Mouse (Mus musculus) bone marrow macrophage, adult 2 months (primary cell): ENCODE data around the gene Spaca3.

Experiments used
- CTCF ChIP-seq: IDR thresholded peaks from 2 replicates; pipeline ENCODE4 v1.5.1; 2012; ENCODE audit warnings: low read depth, mild to moderate bottlenecking, low read length, moderate library complexity
- POLR2A ChIP-seq: IDR thresholded peaks from 2 replicates; pipeline ENCODE4 v1.6.1; 2012; ENCODE audit warnings: mild to moderate bottlenecking, low read depth, low read length, borderline replicate concordance

DNA sequence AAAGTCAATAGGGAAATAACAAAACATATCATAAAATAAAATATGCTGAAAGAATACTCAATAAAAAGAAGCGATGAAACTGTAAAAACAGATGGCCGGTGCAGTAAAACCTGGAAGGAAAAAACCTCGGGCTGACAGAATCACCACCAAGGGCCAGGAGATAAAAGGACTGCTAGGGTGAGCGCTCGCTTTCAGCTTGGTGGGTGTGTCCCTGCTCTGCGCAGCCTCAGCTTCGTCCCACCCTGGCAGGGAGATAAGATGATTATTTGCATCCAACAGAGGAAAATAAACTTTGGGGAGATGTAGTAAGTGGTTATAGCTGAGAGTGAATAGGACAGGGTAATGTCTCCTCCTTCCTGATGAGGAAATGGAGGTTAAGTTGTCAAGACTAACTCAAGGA, 3.3 kb upstream of the Spaca3 start:
- TF ChIP-seq CTCF = no peak
- no peak for TF ChIP-seq POLR2A
